Mouse (Mus musculus) liver, adult 2 months (tissue): ENCODE data around the gene Renbp. TPM values are rescaled to one million over a fixed set of nuclear protein-coding genes. Genes with fewer than 3 reads are reported as not detected.
A peak's percentile ranks its signal among the peaks of the same experiment; 100 is the strongest.

Source experiments
- DNase-seq: peaks from one replicate; pipeline ENCODE4 v3.0.0-alpha.2; 2011; ENCODE audit warnings: low read depth, low spot score; ENCODE audit errors: extremely low read depth
- H3K27ac ChIP-seq: fragments of 200-500 bp; replicated peaks from 2 replicates; pipeline ENCODE4 v1.5.1; 2012; ENCODE audit warnings: low read depth, mild to moderate bottlenecking, control low read depth, inconsistent platforms, low read length; ENCODE audit not compliant: insufficient read depth
- H3K27me3 ChIP-seq: fragments of 200-500 bp; 2 replicates; pipeline ENCODE4 v1.6.1; 2012; ENCODE audit warnings: mild to moderate bottlenecking, moderate library complexity, low read length, inconsistent platforms; ENCODE audit not compliant: control insufficient read depth, insufficient read depth
- H3K36me3 ChIP-seq: fragments of 200-500 bp; 2 replicates; pipeline ENCODE4 v1.6.1; 2012; ENCODE audit warnings: low read length, inconsistent platforms; ENCODE audit not compliant: control insufficient read depth, insufficient read depth
- H3K4me1 ChIP-seq: fragments of 200-500 bp; 2 replicates; pipeline ENCODE4 v1.6.1; 2011; ENCODE audit warnings: low read length; ENCODE audit not compliant: control insufficient read depth, insufficient read depth
- H3K4me3 ChIP-seq: fragments of 200-500 bp; 2 replicates; pipeline ENCODE4 v1.5.1; 2011; ENCODE audit warnings: low read depth, mild to moderate bottlenecking, control low read depth, low read length, moderate library complexity; ENCODE audit not compliant: insufficient read depth
- H3K79me2 ChIP-seq: fragments of 200-500 bp; 2 replicates; pipeline ENCODE4 v1.6.1; 2012; ENCODE audit warnings: inconsistent platforms, mild to moderate bottlenecking, low read length, moderate library complexity; ENCODE audit not compliant: control insufficient read depth, insufficient read depth
- H3K9ac ChIP-seq: fragments of 200-500 bp; 2 replicates; pipeline ENCODE4 v1.6.1; 2012; ENCODE audit warnings: low read depth, mild to moderate bottlenecking, control low read depth, inconsistent platforms, low read length
- CTCF ChIP-seq: fragments of 200-500 bp; IDR thresholded peaks from 2 replicates; pipeline ENCODE4 v1.5.1; 2011; ENCODE audit warnings: low read depth, low read length, control low read depth
- POLR2A ChIP-seq: fragments of 200-500 bp; IDR thresholded peaks from 2 replicates; pipeline ENCODE4 v1.6.1; 2011; ENCODE audit warnings: low read length, control low read depth; ENCODE audit not compliant: insufficient read depth; ENCODE audit errors: extremely low read depth
- WGBS: fragments of 180-500 bp; shearing (Covaris S2); methylation state at CpG from one replicate; pipeline ENCODE4 v1.1.7; 2018; 5-methylcytosine and 5-hydroxymethylcytosine counted together
- polyA plus RNA-seq: library from polyadenylated mRNA; depleted of rRNA; stranded (reverse); fragments of >200 nt; gene quantifications from 2 replicates; pipeline ENCODE4 v1.2.3, GENCODE M21; 2012
- total RNA-seq: library from RNA; depleted of rRNA; stranded (reverse); fragments of >200 nt; gene quantifications from 2 replicates; pipeline ENCODE4 v1.2.3, GENCODE M21; 2014

Renbp gene
- total and polyA plus RNA-seq, 2 experiments: 2.9 to 4.1 TPM

DNA sequence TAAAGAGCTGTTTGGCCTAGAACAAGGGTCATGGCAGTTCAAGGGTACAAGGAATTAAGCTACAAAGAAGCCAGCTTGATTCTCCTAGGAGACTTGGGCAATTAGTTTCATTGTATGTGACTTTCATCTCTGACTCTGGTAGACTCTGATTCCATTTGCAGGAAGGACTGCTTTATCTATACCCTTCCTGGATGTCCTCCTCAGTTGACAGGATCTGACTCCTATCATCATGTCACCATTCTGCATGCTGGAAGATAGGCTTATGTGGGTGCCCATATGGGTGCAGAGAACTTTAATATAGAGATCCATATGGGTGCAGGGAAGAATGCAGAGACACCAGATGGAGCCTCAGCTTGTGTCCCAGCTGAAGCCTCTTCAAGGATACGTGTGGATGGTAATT, 38.5 kb upstream of the Renbp start:
- Histone ChIP-seq H3K79me2 (peaks cover 2% of the 10 kb centered on the region; the same call in 1 of the 2 replicates), H3K9ac (no peak overlapping the region), H3K4me1 (peaks cover 4% of the 10 kb centered on the region), H3K27ac (no peak overlapping the region), H3K36me3 (no peaks in the 10 kb centered on the region), H3K27me3 (no peaks in the 10 kb centered on the region), H3K4me3 (no peak overlapping the region)
- no peak for TF ChIP-seq POLR2A
- no peak for TF ChIP-seq CTCF
- DNase-seq: no peak
- WGBS: 100% methylated on average over 1 of the region's 1 CpGs

DNA sequence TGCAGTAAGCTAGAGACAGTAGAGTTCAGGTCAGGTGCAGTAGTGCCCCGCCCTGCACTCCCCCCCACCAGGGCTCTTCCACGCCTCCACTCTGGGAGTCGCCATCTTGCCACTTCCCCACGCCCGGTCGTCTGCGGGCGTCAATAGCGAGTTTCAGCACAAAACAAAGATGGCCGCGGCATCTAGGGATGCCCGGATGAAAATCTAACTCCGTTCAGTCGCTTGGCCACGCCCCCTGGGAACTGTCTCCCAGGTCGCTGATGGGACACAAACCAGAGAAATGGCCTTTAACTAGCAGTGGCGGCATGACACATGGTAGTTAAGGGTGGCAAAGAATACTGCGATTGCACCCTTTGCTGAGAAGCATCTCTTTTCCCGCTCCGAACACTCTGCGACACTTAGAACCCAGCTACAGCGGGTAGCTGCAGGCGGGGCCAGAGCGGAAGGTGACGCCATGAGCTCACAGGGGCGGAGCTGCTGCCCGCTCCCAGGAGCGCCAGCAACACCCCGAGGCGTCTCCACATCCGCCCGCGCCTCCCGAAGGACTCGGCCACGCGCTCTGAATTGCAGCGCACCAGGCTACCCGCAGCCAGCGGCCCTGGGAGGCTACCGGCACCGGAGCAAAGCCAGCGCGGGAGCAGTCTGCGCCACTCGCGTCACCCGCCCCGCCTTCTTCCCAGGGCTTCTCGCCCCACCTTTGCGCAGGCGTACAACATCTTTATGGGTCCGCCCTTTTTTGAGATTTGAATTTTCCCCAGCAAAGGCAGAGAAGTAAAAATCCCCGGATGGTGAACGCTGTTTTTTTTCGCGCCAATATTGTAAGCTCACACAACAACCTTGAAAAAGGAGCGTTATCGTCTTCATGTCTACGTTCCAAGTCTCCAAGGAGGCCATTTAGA, 36.8 kb upstream of the Renbp start:
- H3K27ac ChIP-seq: peak overlapping the region; percentile 88

DNA sequence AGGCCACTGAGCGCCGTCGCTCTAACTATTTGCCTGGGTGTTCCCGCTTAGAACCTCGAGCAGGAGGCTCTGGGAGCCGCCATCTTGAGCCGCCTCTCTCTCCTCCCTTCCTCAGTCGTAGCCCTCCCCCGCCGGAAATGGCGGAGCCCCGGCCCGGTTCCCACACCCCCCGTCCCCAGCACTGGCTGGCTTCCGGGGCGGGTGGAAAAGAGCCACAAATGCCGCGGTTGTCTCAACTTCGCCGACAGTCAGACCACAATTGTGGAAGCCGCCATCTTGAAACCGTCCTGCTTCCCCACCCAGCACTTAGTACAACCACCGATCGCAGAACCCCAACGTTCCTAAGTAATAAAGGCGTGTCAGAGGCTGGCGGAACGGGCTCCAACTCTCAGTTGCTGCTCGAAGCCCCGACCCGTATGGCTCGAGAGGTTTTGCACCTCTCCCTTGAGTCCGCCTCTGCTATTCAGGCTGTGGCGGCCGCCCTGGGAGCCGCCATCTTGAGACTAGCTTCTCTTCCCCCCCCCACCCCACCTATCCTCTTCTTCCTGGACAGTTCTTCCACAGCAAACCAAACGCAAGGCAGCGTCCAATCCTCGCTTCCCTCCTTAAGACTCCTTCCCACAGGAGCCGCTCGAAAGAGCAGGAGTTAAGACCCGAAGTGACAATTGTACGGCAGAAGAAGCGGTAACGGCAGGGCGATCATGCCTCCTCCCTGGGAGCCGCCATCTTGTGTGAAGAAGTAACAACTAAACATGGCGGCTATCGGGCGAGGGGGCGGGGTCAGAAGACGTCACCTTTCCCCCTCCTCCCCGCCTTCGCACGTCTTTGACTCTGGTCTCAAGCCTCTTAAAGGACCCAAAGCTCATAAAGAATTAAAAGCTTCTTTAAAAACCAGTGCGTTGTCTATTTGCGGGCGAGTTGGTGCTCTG, 35.9 kb upstream of the Renbp start, which contains the start of gene Hcfc1:
Hcfc1 (minus strand) TSS at position 110 of the 929 bp plus-strand sequence.
- Histone ChIP-seq H3K4me1 (peaks cover 6% of the 10 kb centered on the region), H3K36me3 (no peaks in the 10 kb centered on the region), H3K4me3 (peak within 1 kb of the TSS; percentile 88), H3K9ac (peak within 1 kb of the TSS; percentile 92), H3K79me2 (peaks cover 2% of the 10 kb centered on the region; the same call in 1 of the 2 replicates), H3K27me3 (no peaks in the 10 kb centered on the region), H3K27ac (peak within 1 kb of the TSS; percentile 96)
- WGBS: under 1% methylated on average over 57 of the region's 58 CpGs
- peak; percentile 73 for DNase-seq
- TF ChIP-seq CTCF (no peak), POLR2A (no peak)

More for the DNA sequence above, 36.8 kb upstream of the Renbp start:
- DNase-seq: peak; percentile 79
- Histone ChIP-seq H3K4me1 (peaks cover 4% of the 10 kb centered on the region), H3K79me2 (peaks cover 2% of the 10 kb centered on the region; the same call in 1 of the 2 replicates), H3K27me3 (no peaks in the 10 kb centered on the region), H3K36me3 (no peaks in the 10 kb centered on the region), H3K4me3 (peak overlapping the region; percentile 88), H3K9ac (peak overlapping the region; percentile 98)
- no peak for TF ChIP-seq CTCF
- peak; percentile 68; the same call in 1 of the 2 replicates for TF ChIP-seq POLR2A
- WGBS: 0% methylated on average over 59 of the region's 60 CpGs

DNA sequence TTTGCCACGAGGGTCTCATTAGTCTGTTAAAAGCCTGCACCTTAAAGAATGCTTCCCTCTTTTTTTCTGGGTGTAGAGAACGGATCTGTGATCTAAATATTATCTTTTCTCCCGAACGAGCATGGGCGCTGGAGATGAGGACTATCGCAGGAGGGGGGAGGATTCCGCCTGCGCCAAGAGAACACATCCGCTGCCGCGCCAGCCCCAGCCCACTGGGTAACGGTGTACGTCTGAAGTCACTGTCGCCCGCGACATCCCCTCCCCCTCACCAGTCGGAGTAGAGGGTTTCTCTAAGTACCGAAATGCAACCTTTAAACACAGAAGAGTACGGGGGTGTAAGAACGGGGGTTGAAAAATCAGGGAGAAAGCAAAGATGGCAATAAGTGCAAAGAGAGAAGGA, 34.7 kb upstream of the Renbp start:
- H3K27me3 ChIP-seq: no peaks in the 10 kb centered on the region
- peaks cover 2% of the 10 kb centered on the region; the same call in 1 of the 2 replicates for H3K79me2 ChIP-seq
- peak overlapping the region; percentile 96 for H3K27ac ChIP-seq
- peak overlapping the region; percentile 92; the same call in 1 of the 2 replicates for H3K9ac ChIP-seq
- peak; percentile 21 for DNase-seq
- peaks cover 6% of the 10 kb centered on the region for H3K4me1 ChIP-seq
- under 1% methylated on average over 20 of the region's 20 CpGs for WGBS
- TF ChIP-seq POLR2A: no peak
- no peak for TF ChIP-seq CTCF
- H3K36me3 ChIP-seq: no peaks in the 10 kb centered on the region
- H3K4me3 ChIP-seq: peak overlapping the region; percentile 88

DNA sequence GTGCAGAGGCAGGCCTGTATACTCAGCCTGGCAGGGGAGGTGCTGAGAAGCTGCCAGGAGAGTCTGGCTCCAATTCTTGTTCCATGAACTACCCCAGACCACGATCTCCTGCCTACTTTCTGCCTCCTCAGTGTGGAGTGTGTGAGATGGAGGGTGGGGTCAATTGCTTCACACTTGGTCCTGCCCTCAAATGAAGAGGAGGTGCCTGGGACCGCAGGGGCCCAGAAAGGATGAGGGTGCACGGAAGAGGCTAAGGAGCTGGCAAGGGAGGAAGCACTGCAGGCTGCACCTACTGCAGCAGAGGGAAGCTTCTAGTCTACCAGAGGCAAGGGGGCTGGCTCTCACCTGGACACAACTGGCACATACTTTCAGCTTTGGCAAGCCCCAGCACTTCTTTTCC, 33.7 kb upstream of the Renbp start:
- TF ChIP-seq POLR2A (no peak), CTCF (no peak)
- Histone ChIP-seq H3K79me2 (peaks cover 2% of the 10 kb centered on the region; the same call in 1 of the 2 replicates), H3K36me3 (peaks cover 3% of the 10 kb centered on the region; the same call in 1 of the 2 replicates), H3K27ac (no peak overlapping the region), H3K27me3 (no peaks in the 10 kb centered on the region), H3K4me1 (peaks cover 6% of the 10 kb centered on the region), H3K9ac (no peak overlapping the region; the same call in 1 of the 2 replicates), H3K4me3 (no peak overlapping the region)
- DNase-seq: no peak
- WGBS: 0% methylated on average over 3 of the region's 3 CpGs
